Mouse (Mus musculus): Measurements from ENCODE around the gene Ttyh3.

The Ttyh3 gene

GRCm38 (mm10) chr5:140607836-140608633, 40.8 kb downstream of the Ttyh3 start:
- DNase-seq, result no peak

GRCm38 (mm10) chr5:140607001-140607835, 41.6 kb downstream of the Ttyh3 start, which contains the start of gene Lfng:
Gene Lfng, plus strand, starts transcription at chr5:140607320.
- DNase-seq, result peak; percentile 62 to 74

- no peak for DNase-seq
These were observed 42.4 kb downstream of the Ttyh3 start for GRCm38 (mm10) chr5:140606386-140606785.

GRCm38 (mm10) chr5:140605228-140605627, 43.6 kb downstream of the Ttyh3 start:
- DNase-seq, result no peak

- DNase-seq, result no peak
These were observed 44.4 kb downstream of the Ttyh3 start for GRCm38 (mm10) chr5:140604386-140604785.

- DNase-seq, result no peak
These were observed 46.3 kb downstream of the Ttyh3 start for GRCm38 (mm10) chr5:140602540-140602939.

- peak in 1 of 2 experiments; percentile 8 for DNase-seq
These were observed 47.1 kb downstream of the Ttyh3 start for GRCm38 (mm10) chr5:140601712-140602111.

GRCm38 (mm10) chr5:140599939-140600338, 48.9 kb downstream of the Ttyh3 start:
- no peak for DNase-seq

- no peak for DNase-seq
These were observed 51.0 kb downstream of the Ttyh3 start for GRCm38 (mm10) chr5:140597787-140598186.

GRCm38 (mm10) chr5:140596927-140597588, 51.8 kb downstream of the Ttyh3 start:
- no peak for DNase-seq

GRCm38 (mm10) chr5:140596426-140596825, 52.4 kb downstream of the Ttyh3 start:
- no peak for DNase-seq

- DNase-seq, result no peak
These were observed 54.0 kb downstream of the Ttyh3 start for GRCm38 (mm10) chr5:140594846-140595245.

- no peak for DNase-seq
These were observed 59.6 kb downstream of the Ttyh3 start for GRCm38 (mm10) chr5:140589082-140589774.

GRCm38 (mm10) chr5:140583732-140584368, 65.0 kb downstream of the Ttyh3 start:
- DNase-seq, result no peak

- peak in 1 of 2 experiments; percentile 23 for DNase-seq
These were observed 65.7 kb downstream of the Ttyh3 start for GRCm38 (mm10) chr5:140582995-140583731.

GRCm38 (mm10) chr5:140581569-140581968, 67.3 kb downstream of the Ttyh3 start:
- no peak for DNase-seq

GRCm38 (mm10) chr5:140579771-140580170, 69.1 kb downstream of the Ttyh3 start:
- DNase-seq, result no peak

- no peak for DNase-seq
These were observed 69.6 kb downstream of the Ttyh3 start for GRCm38 (mm10) chr5:140579221-140579620.

GRCm38 (mm10) chr5:140575381-140575866, 73.4 kb downstream of the Ttyh3 start:
- no peak for DNase-seq

- no peak for DNase-seq
These were observed 76.2 kb downstream of the Ttyh3 start for GRCm38 (mm10) chr5:140572611-140573010.

- peak in 1 of 2 experiments; percentile 40 for DNase-seq
These were observed 77.2 kb downstream of the Ttyh3 start for GRCm38 (mm10) chr5:140571673-140572072.

Data from cerebellum, postnatal 14 days (tissue).